Mouse (Mus musculus) C2C12 (cell line): ENCODE results near the gene Fam173a.

Experiments used
- CEBPB ChIP-seq: IDR thresholded peaks from one replicate; pipeline ENCODE4 v1.6.1; 2011; ENCODE audit warnings: low read depth, mild to moderate bottlenecking, control low read depth, moderate library complexity
- CTCF ChIP-seq: IDR thresholded peaks from one replicate; pipeline ENCODE4 v1.5.1; 2011; ENCODE audit not compliant: control insufficient read depth, insufficient read depth, insufficient read length
- FOSL1 ChIP-seq: IDR thresholded peaks from one replicate; pipeline ENCODE4 v1.8.0; 2011; ENCODE audit warnings: mild to moderate bottlenecking, low read length; ENCODE audit not compliant: poor library complexity, insufficient read depth, severe bottlenecking
- MAX ChIP-seq: IDR thresholded peaks from one replicate; pipeline ENCODE4 v1.6.1; 2011; ENCODE audit warnings: mild to moderate bottlenecking, control low read depth
- MYOD1 ChIP-seq: IDR thresholded peaks from one replicate; pipeline ENCODE4 v1.6.1; 2011; ENCODE audit warnings: low read depth; ENCODE audit not compliant: control insufficient read depth, insufficient read length
- USF1 ChIP-seq: IDR thresholded peaks from one replicate; pipeline ENCODE4 v1.6.1; 2011; ENCODE audit warnings: low read depth, mild to moderate bottlenecking, control low read depth, moderate library complexity

- TF ChIP-seq MAX (no peak), CTCF (no peak), USF1 (no peak), MYOD1 (no peak), CEBPB (no peak), FOSL1 (no peak)
These were observed 37.6 kb downstream of the Fam173a start for GRCm38 (mm10) chr17:25755086-25755485.
